Mouse (Mus musculus): ENCODE results near the gene Gnaz.

DNA sequence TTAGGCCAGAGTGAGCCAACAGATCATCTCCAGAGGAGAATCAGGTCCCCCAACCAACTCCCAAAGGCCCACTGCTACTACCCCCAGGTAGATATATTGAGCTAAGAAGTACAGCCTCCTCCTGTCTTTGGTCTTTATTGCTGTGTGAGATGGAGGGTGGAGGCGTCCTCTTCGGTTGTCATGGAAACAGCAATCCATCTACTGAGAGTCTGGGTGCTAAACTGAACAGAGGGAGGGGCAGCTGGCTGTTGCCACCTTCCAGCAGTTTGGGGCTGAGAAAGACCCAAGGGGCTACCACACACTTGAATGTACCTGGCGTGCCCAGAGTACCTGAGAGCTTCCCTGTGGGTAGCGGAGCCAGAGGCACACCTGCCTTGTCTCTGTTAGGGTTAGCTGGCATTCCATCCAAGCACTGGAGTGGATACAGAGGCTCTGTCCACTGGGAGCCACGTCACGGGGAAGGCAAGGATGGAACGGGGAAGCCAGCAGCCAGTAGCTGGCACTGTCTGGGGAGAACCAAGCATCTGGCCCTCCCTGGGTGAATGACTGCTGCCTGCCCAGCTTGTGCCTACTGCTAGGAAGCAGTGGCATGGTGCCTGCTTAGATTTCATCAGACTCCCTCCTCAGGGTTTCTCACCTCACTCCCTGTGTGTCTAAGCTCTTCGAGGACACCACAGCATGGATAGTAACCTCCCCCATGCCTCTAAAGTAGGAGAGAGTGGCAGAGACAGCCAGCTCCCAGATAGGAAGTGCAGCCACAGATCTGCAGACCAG lies 40.1 kb downstream of the Gnaz start:
- TF ChIP-seq CTCF (IDR thresholded peaks at IDR 0.05; ENCODE audit: low read depth, low read length): no peak
- TF ChIP-seq POLR2A (IDR thresholded peaks at IDR 0.05; ENCODE audit: extremely low read depth, insufficient read depth, low read length): no peak

Measured in liver, adult 2 months (tissue).